Mouse (Mus musculus) neural tube, embryonic 10.5 days (tissue): ENCODE measurements around the gene Crim1.

ENCODE experiments used
- DNase-seq: peaks from one replicate; pipeline ENCODE4 v3.0.0-alpha.2; 2017; ENCODE audit warnings: low spot score; ENCODE audit errors: extremely low spot score

The Crim1 gene

DNA sequence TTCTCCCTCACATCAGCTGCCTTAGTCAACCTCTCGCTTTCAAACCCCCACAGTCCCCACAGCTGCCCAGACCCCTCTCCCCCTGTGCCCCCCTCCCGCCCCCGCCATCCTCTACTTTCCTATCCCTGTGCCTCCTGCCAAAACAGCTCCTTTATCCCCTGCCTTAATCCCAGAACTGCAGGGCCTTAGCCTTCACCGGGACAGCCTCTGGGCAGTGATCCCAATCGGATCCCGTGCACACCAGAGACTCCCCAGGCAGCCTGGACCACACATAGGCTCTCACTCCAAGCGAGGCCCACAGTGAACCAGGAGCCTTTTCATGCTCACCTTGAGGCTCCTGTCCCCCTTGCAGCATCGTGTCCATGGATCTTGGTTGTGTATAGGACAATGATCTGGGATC lies 168.4 kb downstream of the Crim1 start:
- no peak for DNase-seq

- DNase-seq: no peak
Measured at GRCm38 (mm10) chr17:78370445-78370844, 170.4 kb downstream of the Crim1 start.

GRCm38 (mm10) chr17:78373174-78373573 lies 173.1 kb downstream of the Crim1 start:
- DNase-seq: no peak

DNA sequence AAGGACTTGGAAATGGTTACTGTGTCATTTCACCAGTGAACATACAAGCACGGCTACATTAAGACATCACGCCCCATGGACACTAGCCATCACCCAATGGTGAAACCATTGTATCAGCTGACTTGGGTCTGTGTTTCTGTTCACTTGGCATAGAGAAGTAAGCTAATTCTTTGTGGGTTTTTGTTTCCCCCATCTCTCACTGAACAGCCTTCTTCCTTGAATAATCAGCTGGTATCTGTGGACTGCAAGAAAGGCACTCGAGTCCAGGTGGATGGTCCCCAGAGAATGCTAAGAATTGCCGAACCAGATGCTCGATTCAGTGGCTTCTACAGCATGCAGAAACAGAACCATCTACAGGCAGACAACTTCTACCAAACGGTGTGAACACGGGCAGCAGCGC lies 173.8 kb downstream of the Crim1 start:
- no peak for DNase-seq

GRCm38 (mm10) chr17:78374756-78375155 lies 174.7 kb downstream of the Crim1 start:
- no peak for DNase-seq

DNA sequence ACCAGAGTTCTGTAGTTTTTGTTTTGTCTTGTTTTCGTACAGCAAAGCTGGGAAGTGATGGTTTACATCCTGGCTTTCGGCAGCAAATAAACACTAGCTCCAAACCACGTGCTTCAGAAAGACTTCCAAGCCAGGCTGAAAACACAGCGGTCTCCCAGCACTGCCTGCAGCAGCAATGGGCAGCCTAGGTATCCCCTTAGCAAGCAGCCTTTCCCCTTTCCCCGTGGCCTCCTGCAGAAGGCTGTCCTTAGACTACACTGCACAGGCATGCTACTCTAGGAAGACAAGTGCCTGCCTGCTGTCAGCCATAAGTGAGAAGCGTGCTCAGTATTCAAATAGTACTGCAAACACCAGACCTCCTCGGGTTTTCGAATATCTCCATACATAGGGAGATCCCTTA lies 176.5 kb downstream of the Crim1 start:
- no peak for DNase-seq

DNA sequence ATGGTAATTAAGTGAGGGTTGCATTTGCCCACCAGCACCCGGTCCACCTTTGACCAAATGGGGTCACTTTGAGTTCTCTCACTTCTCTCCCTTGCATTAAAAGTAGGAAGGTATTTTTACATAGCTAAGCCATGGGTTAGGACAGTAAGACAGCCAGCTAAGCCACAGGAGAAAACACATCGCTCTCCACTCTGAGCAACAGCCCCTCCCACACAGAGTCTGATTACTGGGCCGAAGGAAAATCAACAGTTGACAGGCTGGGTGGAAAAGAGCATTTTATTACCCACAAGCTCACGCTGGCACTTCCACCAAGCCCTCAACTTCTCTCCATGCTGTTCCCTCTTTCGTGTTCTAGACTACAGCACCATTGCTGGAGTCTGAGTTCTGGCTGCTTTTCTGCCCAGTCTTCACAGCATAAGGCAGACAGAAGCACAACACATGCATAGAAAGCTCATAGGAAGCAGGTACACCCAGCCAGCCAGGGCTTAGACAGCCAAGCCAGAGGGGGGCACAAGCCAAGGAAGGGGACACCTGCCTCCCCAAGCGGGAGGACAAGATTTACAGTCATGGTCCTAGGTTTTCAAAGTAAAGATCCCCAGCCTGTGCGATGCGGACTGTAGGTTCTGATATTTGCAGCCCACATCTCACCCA lies 179.2 kb downstream of the Crim1 start:
- no peak for DNase-seq

- DNase-seq: no peak
Measured at GRCm38 (mm10) chr17:78379730-78380245, 179.7 kb downstream of the Crim1 start.

DNA sequence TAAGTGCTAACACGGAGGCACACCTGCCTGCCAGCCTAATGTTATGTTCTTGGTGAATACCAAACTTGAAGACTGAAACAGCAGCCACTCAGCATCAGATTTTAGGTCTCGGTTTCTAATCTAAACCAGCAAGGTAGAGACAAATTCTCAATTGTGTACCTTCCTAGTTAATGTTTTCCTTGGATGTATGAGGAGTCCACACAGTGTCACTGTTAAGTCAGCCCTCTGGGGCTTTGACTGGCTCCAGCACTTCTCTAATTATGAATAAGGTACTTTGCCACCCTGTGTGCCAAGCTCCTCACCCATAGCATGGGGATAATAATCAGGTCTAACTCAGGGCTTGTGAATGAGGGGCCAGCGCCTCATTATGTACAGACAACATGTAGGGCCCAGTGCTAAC lies 182.3 kb downstream of the Crim1 start:
- no peak for DNase-seq

GRCm38 (mm10) chr17:78387665-78388064 lies 187.6 kb downstream of the Crim1 start:
- no peak for DNase-seq

- DNase-seq: no peak
Measured at GRCm38 (mm10) chr17:78388101-78388847, 188.2 kb downstream of the Crim1 start.

- no peak for DNase-seq
Measured at GRCm38 (mm10) chr17:78389573-78389972, 189.5 kb downstream of the Crim1 start.

DNA sequence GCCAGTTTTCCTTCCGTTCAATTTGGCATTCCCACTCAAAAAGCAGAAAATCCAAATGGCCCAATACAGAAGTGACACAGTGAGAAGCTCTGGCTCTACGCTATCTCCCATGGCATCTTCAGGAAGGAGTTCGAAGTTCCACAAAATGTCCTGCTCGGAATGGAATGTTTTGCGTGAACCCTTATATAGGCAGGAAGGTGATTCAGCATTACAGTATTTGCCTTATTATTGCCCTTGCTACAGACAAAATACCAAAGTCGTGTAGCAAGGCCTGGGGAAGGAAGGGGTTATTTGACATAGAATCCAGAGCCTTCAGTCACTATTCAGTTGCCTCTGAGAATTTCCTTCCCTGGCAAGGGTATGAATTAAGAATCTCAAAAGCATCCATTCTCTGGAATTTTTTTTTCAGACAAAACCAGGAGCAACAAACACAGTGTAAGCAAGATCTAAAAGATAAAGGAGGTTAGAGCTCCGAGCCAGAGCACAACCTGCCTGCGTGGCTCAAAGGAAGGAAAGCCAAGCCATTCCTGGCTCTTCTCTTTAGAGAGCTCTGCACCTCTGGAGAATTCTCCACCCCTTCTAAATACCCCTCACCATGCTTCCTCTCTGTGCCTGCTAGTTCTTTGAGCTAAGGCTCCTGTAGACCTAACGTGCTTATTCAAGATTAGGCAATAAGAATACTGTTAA lies 192.5 kb downstream of the Crim1 start:
- no peak for DNase-seq

DNA sequence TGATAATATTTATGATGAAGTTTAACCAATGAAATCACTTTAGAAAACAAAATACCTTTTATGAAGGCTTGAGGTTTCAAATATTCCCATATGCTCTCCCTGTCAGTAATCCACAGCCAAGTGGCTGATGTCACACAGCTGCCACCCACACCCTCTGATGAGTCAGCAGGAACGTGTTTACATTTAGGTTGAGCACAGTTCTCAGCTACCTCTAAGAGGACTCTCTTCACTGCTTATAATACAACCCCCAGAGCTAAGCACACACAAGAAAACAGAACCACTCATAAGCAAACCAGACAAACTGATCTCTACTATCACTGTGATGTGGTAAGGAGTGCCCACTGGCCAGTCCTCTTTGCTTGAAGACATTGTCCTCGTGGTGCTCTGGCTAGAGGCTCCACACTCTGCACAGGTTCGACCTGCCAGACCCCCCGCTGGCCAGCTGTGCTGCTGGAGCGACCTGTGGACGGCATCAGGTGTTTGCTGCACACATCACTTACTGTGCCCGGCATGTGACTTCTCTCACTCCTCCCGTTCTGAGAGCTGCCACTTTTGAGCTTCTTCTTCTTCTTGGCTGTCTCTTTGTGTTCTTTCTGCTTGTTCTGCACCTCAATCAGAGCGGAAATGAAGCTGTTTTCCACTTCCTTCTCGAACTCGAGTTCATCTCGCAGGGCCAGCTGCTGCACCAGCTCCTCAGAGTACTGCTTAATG lies 200.2 kb downstream of the Crim1 start:
- no peak for DNase-seq

DNA sequence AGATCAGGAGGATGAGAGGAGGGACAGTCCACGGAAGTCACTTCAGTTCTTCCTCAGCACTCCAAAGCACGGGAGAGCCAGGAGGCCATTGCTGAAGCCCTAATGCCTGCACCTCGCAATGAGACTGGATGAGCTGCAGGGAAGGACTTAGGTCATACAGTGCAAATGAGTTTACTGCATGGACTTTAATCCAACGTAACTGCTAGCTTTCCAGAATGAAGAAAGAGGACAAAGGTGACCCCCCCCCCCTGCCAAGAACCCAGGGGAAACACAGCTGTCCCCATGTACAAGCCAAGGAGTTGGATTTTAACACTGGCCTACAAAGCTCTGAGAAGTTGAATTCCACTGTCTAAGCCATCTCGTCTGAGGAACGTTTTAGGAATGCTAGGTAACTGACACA lies 201.3 kb downstream of the Crim1 start:
- no peak for DNase-seq

DNA sequence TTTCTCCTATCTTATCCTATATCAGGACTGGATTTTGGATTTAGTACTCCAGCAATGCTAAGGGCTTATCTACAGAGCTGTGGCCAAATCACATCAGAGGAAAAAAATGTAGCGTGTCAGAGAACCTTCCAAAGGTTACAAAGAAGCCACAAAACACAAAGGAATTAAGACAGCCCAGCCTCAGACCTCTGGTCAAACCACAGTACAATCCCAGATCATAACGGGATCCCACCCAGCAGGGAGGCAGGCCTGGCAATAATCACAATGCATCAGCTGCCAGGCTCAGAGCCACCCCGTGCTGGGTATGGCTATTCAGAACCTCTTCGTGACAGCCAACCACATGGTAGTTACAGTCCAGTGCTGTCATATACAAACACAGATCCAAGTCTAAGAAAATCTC lies 201.7 kb downstream of the Crim1 start:
- no peak for DNase-seq

- no peak for DNase-seq
Measured at GRCm38 (mm10) chr17:78402174-78402573, 202.1 kb downstream of the Crim1 start.

DNA sequence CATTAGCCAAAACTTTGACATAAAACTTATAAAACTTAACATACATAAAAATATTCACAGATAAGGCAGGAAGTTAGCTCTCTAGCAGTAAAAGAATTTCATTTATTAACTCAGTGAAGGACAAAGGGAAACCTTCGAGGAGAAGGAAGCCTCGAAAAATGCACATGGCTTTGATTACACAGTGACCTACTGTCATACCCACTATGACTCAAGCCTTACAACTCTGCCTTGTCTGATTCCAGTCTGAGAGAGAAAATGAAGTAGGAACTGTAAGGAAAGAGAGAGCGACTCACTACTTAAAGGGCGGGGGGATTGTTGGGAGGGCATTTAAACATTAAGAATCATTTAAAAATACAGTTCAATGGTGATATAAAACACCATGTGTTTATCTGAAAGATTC lies 203.2 kb downstream of the Crim1 start:
- no peak for DNase-seq

GRCm38 (mm10) chr17:78403804-78404203 lies 203.8 kb downstream of the Crim1 start:
- no peak for DNase-seq

GRCm38 (mm10) chr17:78405336-78405735 lies 205.3 kb downstream of the Crim1 start:
- no peak for DNase-seq

DNA sequence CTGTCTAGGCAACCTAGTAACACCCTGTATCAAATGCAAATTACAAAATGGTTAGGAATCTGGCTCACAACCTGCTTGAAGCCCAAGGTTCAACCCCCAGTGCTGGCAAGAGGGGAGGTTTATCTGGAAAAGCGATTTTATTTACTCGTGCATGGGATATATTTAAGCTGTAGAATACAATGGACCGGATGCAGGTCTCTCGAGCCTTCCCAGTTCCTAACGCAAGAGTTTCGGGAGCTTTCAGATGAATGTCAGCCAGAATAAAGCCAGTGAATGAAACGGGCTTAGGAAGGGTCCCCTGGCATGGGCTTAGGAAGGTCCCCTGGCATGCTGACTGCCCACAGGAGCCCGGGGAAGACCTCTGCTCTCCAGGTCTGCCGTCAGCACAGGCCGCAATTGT lies 206.8 kb downstream of the Crim1 start:
- no peak for DNase-seq

- no peak for DNase-seq
Measured at GRCm38 (mm10) chr17:78407581-78407980, 207.5 kb downstream of the Crim1 start.
